Mouse (Mus musculus): ENCODE results near the gene Wbp11.

GRCm38 (mm10) chr6:136807395-136808013, 20.5 kb downstream of the Wbp11 start:
- no peak for TF ChIP-seq POLR2A (IDR thresholded peaks at IDR 0.05; ENCODE audit: low read depth, low read length)
- TF ChIP-seq CTCF (conservative IDR thresholded peaks at IDR 0.05; ENCODE audit: insufficient read depth, insufficient read length, low read depth, low read length) = no peak

All from kidney, adult 2 months (tissue).